Mouse (Mus musculus): ENCODE results near the gene Nfam1. TPM values are rescaled to one million over a fixed set of nuclear protein-coding genes. Genes with fewer than 3 reads are reported as not detected.
"Not testable (repeated sequence)": the region's sequence is repeated elsewhere in the genome, so short reads cannot be mapped to it uniquely, and the experiment has no call there.

The Nfam1 gene
- polyA plus RNA-seq, 1 experiment from 2014 or later: 4.3 TPM

- Histone ChIP-seq H3K27ac (replicated peaks) (no peak overlapping the region), H3K27me3 (ENCODE audit: low read depth, poor library complexity, severe bottlenecking) (peaks cover 31% of the 10 kb centered on the region), H3K4me1 (peaks cover 59% of the 10 kb centered on the region), H3K36me3 (no peaks in the 10 kb centered on the region), H3K4me3 (no peak overlapping the region), H3K9me3 (replicated peaks) (peaks cover 5% of the 10 kb centered on the region; the same call in 1 of the 2 replicates)
- DNase-seq (ENCODE audit: low spot score): no peak
- 51% methylated on average over 5 of the region's 5 CpGs for WGBS
These were observed 22.5 kb upstream of the Nfam1 start for GRCm38 (mm10) chr15:83055569-83055968.

- 71% methylated on average over 11 of the region's 11 CpGs for WGBS
- peaks cover 5% of the 10 kb centered on the region; the same call in 1 of the 2 replicates for H3K9me3 ChIP-seq (replicated peaks)
- H3K27ac ChIP-seq (replicated peaks): 0 out of 2 replicates have a peak overlapping the region, but pooled peaks have one; percentile 10
- H3K27me3 ChIP-seq (ENCODE audit: low read depth, poor library complexity, severe bottlenecking): peaks cover 31% of the 10 kb centered on the region
- H3K36me3 ChIP-seq: no peaks in the 10 kb centered on the region
- H3K4me1 ChIP-seq: peaks cover 50% of the 10 kb centered on the region
- H3K4me3 ChIP-seq: no peak overlapping the region
- no peak for DNase-seq (ENCODE audit: low spot score)
These were observed 20.2 kb upstream of the Nfam1 start for GRCm38 (mm10) chr15:83053261-83053660.

DNA sequence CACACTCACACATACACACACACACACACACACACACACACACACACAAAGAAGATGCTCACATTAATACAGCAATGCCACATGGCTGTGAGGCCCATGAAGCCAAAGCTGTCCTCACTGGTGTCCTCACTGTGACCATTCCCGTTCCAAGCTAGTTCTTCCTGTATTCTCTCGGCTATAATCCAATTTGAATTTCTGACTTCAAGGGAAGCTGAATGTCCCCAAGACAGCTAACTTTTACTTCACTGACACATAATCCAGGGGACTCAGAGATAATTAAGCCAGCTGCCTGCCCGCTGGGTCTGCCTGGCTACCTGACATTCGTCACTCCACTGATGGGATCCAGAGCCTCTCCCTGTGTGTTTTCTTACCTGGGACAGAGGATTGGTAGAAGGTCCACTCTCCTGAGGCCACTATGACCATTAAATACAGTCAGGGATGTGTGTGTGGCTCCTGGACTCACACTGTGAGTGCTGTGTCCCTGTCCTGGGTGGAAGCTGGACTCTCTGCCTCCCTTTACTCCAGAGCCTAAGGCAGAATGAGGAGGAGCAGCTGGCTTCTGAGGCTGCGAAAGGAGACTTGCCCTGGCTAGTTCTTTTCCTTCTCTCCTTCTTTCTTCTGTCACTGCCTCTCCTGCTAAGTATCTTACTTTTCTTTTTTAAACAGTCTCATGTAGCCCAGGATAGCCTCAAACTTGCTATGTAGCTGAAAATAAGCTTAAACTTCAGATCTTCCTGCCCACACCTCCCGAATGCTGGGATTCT is 19.4 kb upstream of the Nfam1 start:
- Histone ChIP-seq H3K9me3 (replicated peaks) (peaks cover 3% of the 10 kb centered on the region; the same call in 1 of the 2 replicates), H3K4me1 (peaks cover 49% of the 10 kb centered on the region), H3K27ac (replicated peaks) (0 out of 2 replicates have a peak overlapping the region, but pooled peaks have one; percentile 46), H3K36me3 (no peaks in the 10 kb centered on the region), H3K27me3 (ENCODE audit: low read depth, poor library complexity, severe bottlenecking) (peaks cover 30% of the 10 kb centered on the region), H3K4me3 (no peak overlapping the region)
- DNase-seq (ENCODE audit: low spot score): no peak
- 71% methylated on average over 6 of the region's 6 CpGs for WGBS

GRCm38 (mm10) chr15:83046730-83047129 is 13.6 kb upstream of the Nfam1 start:
- H3K9me3 ChIP-seq (replicated peaks): peaks cover 12% of the 10 kb centered on the region
- WGBS: 87% methylated on average over 7 of the region's 7 CpGs

DNA sequence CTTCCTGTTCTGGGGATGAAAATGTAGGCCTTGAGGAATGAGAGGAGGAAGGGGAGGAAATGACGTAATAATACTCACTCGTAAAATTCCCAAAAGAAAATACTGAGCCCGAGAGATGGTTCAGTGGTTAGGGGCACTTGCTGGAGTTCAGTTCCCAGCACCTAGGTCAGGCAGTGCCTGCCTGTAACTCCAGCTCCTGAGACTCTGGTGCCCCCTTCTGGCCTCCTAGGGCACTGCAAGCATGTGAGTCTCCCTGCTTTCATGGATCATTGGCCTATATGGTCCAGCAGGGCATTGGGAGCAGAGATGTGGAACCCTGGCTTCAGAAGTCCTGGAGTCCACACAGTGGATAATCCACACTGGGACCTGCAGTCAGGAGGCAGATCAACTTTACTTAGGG is 13.2 kb upstream of the Nfam1 start:
- WGBS: 95% methylated on average over 3 of the region's 3 CpGs
- H3K4me3 ChIP-seq: no peak overlapping the region
- H3K27ac ChIP-seq (replicated peaks): no peak overlapping the region
- no peak for DNase-seq (ENCODE audit: low spot score)
- H3K4me1 ChIP-seq: peaks cover 34% of the 10 kb centered on the region
- H3K9me3 ChIP-seq (replicated peaks): peaks cover 12% of the 10 kb centered on the region
- H3K36me3 ChIP-seq: no peaks in the 10 kb centered on the region
- H3K27me3 ChIP-seq (ENCODE audit: low read depth, poor library complexity, severe bottlenecking): peaks cover 11% of the 10 kb centered on the region

More at GRCm38 (mm10) chr15:83046730-83047129, 13.6 kb upstream of the Nfam1 start:
- H3K27me3 ChIP-seq (ENCODE audit: low read depth, poor library complexity, severe bottlenecking): peaks cover 9% of the 10 kb centered on the region
- H3K27ac ChIP-seq (replicated peaks): no peak overlapping the region
- peaks cover 38% of the 10 kb centered on the region for H3K4me1 ChIP-seq
- DNase-seq (ENCODE audit: low spot score): no peak
- no peak overlapping the region for H3K4me3 ChIP-seq
- H3K36me3 ChIP-seq: no peaks in the 10 kb centered on the region

DNA sequence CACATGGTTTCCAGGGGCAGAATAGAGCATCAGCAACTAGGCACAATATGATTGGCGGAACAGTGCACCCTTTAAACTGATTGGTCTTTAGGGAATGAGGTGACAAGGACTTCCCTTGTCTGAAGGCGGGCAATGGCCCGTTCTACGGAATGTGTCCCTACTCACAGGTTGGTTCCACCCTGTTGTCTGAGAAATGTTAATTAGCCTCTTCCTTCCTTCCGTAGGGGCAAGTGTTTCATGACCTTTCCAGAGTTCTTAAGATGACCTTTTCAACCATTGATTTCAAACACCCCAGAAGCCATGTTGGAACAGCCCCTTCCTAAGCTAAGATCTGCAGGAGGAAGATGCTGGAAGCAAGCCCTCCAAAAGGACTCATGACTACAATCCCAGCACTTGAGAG is 12.5 kb upstream of the Nfam1 start:
- H3K36me3 ChIP-seq; H3K27ac ChIP-seq (replicated peaks); DNase-seq (ENCODE audit: low spot score); H3K4me3 ChIP-seq: not testable (repeated sequence)
- peaks cover 12% of the 10 kb centered on the region for H3K9me3 ChIP-seq (replicated peaks)
- peaks cover 28% of the 10 kb centered on the region for H3K4me1 ChIP-seq
- peaks cover 10% of the 10 kb centered on the region; the same call in 1 of the 2 replicates for H3K27me3 ChIP-seq (ENCODE audit: low read depth, poor library complexity, severe bottlenecking)
- WGBS: 87% methylated on average over 5 of the region's 5 CpGs

GRCm38 (mm10) chr15:83043362-83043708 is 10.2 kb upstream of the Nfam1 start:
- Histone ChIP-seq H3K27ac (replicated peaks) (peak overlapping the region; percentile 80), H3K4me3 (peak overlapping the region; percentile 40; the same call in 1 of the 2 replicates), H3K4me1 (peaks cover 37% of the 10 kb centered on the region), H3K9me3 (replicated peaks) (peaks cover 12% of the 10 kb centered on the region), H3K27me3 (ENCODE audit: low read depth, poor library complexity, severe bottlenecking) (peaks cover 32% of the 10 kb centered on the region), H3K36me3 (no peaks in the 10 kb centered on the region)
- DNase-seq (ENCODE audit: low spot score): no peak
- WGBS: 71% methylated on average over 22 of the region's 22 CpGs

- 6% methylated on average over 6 of the region's 6 CpGs for WGBS
- H3K27me3 ChIP-seq (ENCODE audit: low read depth, poor library complexity, severe bottlenecking): peaks cover 37% of the 10 kb centered on the region
- no peaks in the 10 kb centered on the region for H3K36me3 ChIP-seq
- peaks cover 12% of the 10 kb centered on the region for H3K9me3 ChIP-seq (replicated peaks)
- peak; percentile 57 for DNase-seq (ENCODE audit: low spot score)
- peaks cover 42% of the 10 kb centered on the region for H3K4me1 ChIP-seq
- H3K27ac ChIP-seq (replicated peaks): peak overlapping the region; percentile 80
- H3K4me3 ChIP-seq: peak overlapping the region; percentile 40
These were observed 9.7 kb upstream of the Nfam1 start for GRCm38 (mm10) chr15:83042655-83043361.

DNA sequence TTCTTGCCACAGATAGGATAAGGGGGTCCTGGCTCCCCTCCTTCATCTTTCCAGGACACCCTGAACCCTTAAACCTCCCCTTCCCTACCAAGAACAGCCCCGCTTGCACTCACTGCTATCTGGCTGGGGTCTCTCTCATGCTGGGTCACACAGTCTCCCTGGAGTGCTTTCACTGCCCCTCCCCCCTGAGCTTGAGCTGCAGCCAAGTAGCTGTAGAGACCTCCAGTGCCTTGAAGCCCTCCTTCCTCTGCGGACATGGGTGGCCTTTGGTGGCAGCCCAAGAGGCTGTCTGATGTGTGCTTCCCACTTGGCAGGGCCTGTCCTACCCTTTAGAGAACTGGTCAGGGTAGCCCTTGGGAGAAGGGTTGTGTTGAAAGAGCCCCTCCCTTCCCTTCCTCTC is 7.0 kb upstream of the Nfam1 start:
- Histone ChIP-seq H3K27me3 (ENCODE audit: low read depth, poor library complexity, severe bottlenecking) (peaks cover 59% of the 10 kb centered on the region), H3K27ac (replicated peaks) (peak overlapping the region; percentile 15; the same call in 1 of the 2 replicates)

GRCm38 (mm10) chr15:83038812-83039211 is 5.7 kb upstream of the Nfam1 start:
- 61% methylated on average over 3 of the region's 3 CpGs for WGBS
- no peaks in the 10 kb centered on the region for H3K36me3 ChIP-seq
- no peak for DNase-seq (ENCODE audit: low spot score)
- H3K27me3 ChIP-seq (ENCODE audit: low read depth, poor library complexity, severe bottlenecking): peaks cover 72% of the 10 kb centered on the region
- peaks cover 50% of the 10 kb centered on the region for H3K4me1 ChIP-seq
- no peaks in the 10 kb centered on the region for H3K9me3 ChIP-seq (replicated peaks)
- no peak overlapping the region for H3K4me3 ChIP-seq
- H3K27ac ChIP-seq (replicated peaks): no peak overlapping the region

More for the DNA sequence above, 7.0 kb upstream of the Nfam1 start:
- no peak for DNase-seq (ENCODE audit: low spot score)
- Histone ChIP-seq H3K36me3 (no peaks in the 10 kb centered on the region), H3K4me1 (peaks cover 43% of the 10 kb centered on the region), H3K4me3 (no peak overlapping the region), H3K9me3 (replicated peaks) (no peaks in the 10 kb centered on the region)
- 52% methylated on average over 2 of the region's 2 CpGs for WGBS

DNA sequence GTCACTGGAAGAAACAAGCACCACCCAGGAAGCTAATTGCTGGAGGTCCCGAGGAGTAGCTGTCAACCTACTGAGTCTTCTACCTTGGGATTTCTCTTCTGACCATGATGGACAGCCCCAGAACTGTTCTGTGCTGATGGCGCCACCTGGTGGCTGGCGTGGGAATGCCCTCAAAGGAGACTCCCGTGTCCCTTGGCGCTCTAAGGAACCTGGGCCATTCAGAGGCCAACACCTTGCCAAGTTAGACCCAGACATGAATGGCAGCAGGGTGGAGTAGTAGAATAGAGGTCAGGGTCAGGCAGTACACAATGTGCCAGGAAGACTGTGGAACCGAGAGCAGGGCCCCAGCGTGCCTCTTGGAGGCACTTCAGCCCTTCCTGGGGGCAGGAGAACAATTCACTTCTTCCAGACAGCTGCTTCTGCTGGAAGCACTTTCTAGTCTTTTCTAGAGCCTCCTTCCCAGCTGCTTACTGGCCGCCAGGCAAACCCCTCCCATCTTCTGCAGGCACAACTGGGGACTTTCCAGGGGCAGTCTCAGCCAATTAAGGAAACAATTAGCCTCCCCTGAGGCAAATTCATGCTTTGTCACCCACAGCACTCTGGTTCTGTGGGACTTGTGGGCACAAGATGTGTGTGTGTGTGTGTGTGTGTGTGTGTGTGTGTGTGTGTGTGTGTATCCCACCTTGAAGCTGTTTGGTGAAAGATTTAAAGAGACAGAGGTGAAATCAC is 4.8 kb upstream of the Nfam1 start:
- Histone ChIP-seq H3K9me3 (replicated peaks) (no peaks in the 10 kb centered on the region), H3K36me3 (no peaks in the 10 kb centered on the region), H3K27ac (replicated peaks) (0 out of 2 replicates have a peak overlapping the region, but pooled peaks have one; percentile 28), H3K4me3 (no peak overlapping the region), H3K4me1 (peaks cover 50% of the 10 kb centered on the region), H3K27me3 (ENCODE audit: low read depth, poor library complexity, severe bottlenecking) (peaks cover 81% of the 10 kb centered on the region)
- 7% methylated on average over 8 of the region's 8 CpGs for WGBS
- peak; percentile 89 for DNase-seq (ENCODE audit: low spot score)

- Histone ChIP-seq H3K4me3 (no peak overlapping the region), H3K4me1 (peaks cover 50% of the 10 kb centered on the region), H3K9me3 (replicated peaks) (no peaks in the 10 kb centered on the region), H3K27me3 (ENCODE audit: low read depth, poor library complexity, severe bottlenecking) (peaks cover 90% of the 10 kb centered on the region), H3K27ac (replicated peaks) (no peak overlapping the region), H3K36me3 (no peaks in the 10 kb centered on the region)
- no peak for DNase-seq (ENCODE audit: low spot score)
- WGBS: 92% methylated on average over 14 of the region's 14 CpGs
These were observed 3.9 kb upstream of the Nfam1 start for GRCm38 (mm10) chr15:83036900-83037519.
